Mouse (Mus musculus): ENCODE results near the gene Cfap298.

Gene Cfap298

DNA sequence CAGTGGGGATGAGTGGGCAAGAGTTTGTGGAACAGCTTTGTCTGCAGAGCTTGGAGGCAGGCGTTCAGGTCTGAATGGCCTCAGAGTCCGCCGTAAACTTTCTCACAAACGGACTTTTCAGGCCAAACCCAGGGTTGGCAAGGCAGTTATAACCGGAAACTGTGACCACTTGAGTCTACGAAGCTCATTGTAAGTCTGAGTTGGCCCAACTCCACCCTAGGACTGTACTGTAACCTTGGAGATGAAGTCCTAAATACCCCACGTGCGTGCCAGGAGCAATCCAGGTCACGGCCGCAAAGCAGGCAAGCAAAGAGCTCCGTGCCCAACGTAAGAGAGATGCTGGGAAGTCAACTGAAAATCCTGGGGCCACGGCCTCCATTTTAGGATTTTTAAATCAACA, 23.1 kb downstream of the Cfap298 start:
- no peak for DNase-seq (ENCODE audit: extremely low read depth, low read depth)

DNA sequence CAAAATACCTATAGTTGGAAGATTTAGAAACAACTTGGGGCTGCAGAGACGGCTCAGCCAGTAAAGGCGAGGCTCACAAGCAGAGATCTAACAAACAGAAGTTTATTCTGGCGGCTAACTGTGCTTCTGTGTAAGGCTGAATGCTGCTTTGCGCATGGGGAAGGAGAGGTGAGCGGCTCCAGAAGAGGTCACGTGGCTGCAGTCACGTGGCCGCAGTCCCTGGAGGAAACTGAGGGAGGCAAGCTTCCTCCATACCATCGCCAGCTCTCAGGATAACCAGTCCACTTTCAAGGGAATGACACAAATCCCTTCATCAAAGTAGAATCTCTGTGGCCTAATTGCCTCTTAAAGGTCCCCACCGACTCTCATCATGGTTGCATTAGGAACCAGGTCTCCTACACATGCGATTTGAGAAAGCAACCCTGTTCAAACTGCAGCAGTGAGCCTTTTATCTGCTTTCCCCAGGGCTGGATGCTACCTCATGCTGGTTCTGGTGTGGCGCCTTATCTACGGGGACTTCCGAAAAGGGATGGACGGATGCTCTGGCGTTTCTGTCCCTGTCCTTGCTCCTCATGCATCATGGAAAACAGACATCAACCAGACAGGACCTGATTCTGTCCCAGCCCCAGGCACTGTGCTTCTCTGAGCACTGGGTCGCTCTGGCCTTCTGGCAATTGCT, 23.9 kb downstream of the Cfap298 start:
- peak; percentile 56 for DNase-seq (ENCODE audit: extremely low read depth, low read depth)

DNA sequence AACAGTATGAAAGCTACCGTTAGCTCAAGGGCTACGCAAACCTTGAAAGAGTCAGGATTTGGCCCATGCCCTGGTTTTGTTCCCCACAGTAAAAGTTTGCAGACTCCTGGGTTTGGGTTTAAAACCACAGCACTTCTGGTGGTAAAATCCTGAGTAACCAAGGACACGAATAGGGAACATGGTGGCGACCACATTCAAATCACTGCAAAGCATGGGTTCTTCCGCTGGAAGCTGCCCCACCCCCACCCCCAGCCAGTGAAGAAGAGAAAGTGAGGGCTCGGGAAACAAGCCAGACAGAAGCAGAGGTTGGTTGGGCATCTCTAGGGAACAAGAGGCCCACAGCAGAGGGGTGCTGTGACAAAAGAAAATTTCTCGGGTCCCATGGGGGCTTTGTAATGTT, 27.7 kb downstream of the Cfap298 start:
- DNase-seq (ENCODE audit: extremely low read depth, low read depth) = no peak

DNA sequence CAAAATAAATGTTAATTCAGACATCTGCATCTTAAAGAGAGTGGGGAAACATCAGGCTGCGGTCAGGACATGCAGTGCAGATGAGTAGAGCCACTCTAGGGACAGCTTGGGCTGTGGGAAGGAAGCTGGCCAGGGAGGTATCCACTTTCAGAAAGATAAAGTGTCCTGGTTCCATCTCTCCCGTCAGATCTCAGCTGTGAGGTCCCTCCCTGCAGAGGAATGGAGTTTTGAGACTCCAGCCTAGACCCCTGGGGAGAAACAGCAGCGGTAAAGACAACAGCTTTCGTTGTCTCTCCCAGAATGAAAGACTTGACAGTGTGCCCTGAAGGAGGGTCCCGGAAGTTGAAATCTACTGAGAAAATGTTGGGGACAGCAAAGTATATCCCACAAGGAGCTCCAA, 31.6 kb downstream of the Cfap298 start:
- no peak for DNase-seq (ENCODE audit: extremely low read depth, low read depth)

DNA sequence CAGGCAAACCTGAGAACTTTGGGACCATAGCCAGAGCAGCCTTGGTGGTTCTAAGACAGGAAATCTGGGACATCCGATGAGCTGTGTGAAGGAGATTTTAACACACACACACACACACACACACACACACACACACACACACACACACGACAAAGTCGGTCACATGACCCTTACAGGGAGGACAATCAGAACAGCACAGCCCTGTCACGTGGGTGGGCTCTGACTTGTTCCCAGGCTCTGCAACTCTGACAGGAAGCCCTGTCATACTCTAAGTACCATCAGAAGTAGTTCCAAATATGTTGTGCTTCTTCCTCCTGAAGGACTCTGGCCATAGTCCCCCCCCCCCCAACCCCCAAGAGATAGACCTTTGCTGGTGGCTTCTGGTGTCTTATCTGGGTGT, 33.5 kb downstream of the Cfap298 start:
- no peak for DNase-seq (ENCODE audit: extremely low read depth, low read depth)

DNA sequence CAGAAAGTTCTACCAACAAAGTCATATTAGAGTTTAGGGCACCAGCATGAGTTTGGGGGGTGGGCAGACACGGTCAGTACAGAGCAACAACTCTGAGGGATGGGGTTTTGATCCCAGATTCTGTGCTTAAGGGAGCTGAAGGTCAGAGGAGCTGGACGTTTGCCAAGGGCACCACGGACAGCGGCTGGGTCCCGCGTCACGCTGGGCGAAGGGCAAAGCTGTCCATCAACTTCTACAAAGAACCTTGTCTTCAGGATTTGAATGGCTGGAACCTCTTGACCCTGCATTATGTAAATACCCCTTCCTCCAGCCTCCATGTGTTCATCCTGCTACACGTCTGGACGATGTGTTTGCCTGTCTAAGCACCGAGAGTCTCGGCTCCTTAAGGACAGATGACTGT, 35.4 kb downstream of the Cfap298 start:
- DNase-seq (ENCODE audit: extremely low read depth, low read depth) = no peak

DNA sequence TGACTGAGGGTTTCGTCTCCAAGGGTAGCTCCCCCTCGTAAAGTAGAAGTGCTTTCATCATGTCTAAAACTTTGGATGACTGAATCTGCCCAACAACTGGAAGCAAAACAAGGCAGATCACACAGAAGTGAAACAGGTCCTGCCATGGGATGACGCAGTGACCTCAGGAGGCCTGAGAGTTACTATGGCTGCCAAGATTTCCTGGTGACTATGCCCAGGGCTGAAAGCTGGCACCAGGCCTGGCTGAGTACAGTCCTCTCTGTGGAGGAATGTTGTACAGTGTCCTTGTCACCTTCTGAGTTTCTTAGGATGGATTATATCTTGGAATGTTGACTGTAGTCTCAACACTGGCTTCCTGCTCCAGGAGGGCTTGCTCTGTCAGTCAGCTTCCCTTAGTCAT, 37.3 kb downstream of the Cfap298 start:
- no peak for DNase-seq (ENCODE audit: extremely low read depth, low read depth)

DNA sequence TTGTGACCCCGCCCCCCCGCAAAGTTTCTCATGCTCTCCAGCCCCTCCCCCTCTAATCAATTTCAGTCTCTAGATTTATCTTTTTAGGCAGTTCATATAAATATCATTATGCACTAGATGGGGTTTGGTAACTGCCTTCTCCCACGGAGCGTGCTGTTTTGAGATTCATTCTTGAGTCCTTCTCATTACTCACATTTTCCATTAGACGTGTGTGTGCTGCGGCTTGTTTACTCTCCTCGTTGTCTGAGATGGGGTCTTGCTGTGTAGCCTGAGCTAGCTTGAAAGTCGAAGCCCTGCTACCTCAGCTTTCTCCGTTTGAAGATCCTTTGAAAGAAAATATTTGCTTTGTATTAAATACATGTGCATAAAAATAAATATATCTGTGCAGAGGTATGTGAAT, 41.1 kb downstream of the Cfap298 start:
- no peak for DNase-seq (ENCODE audit: extremely low read depth, low read depth)

DNA sequence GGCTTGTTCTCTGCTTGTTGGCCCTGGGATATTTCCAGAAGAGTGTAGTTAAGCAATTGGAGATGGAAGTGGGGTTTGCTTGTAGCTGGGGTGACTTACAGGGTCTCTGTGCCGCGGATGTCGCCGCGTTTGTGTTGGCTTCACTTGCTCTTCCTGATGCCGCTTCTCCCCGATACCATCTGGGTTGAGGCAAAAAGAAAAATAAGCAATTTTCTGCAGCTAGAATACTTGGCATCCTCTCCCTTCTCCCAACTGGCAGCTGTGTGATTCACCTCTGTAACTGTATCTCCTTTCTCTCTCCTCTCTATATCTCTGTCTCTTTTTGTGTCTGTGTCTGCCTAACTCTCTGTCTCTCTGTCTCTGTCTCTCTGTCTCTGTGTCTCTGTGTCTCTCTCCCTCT, 41.9 kb downstream of the Cfap298 start:
- DNase-seq (ENCODE audit: extremely low read depth, low read depth) = no peak

DNA sequence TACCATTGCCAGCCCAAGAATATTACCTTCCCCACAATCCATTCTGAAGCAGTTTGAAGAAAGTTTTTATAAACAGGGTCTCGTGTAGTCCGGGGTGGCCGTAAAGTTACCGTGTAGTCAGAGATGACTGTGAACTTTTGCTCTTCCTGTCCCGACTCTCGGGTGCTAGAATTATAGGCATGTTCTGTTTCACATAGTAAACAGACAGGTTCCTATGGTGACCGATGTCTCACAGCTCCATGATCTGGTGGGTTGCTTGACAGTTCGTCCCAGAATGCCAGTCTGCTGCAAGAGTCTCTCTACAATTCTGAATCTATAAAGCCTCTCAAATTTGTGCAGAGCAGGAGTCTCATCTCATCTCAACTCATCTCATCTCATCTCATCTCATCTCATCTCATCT, 42.8 kb downstream of the Cfap298 start:
- DNase-seq (ENCODE audit: extremely low read depth, low read depth) = no peak

DNA sequence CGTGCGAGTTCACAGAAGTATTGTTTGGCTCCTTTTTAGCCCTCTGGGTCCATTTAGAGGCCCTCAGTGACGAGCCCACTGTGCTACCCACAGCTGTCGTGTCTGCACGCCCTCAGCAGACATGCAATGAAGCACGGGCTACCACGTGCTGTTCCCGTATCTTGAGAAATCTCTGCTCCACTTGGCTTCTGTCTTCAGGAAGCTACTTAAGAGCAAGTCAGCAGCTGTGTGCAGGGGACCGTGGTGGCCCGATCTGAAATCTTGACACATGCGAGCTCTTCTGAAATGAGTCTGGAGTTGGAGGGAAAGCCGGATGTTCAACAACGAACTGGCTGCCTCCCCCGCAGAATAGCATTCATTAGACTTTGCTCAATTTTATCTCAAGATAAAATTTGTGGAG, 43.3 kb downstream of the Cfap298 start:
- DNase-seq (ENCODE audit: extremely low read depth, low read depth) = no peak

DNA sequence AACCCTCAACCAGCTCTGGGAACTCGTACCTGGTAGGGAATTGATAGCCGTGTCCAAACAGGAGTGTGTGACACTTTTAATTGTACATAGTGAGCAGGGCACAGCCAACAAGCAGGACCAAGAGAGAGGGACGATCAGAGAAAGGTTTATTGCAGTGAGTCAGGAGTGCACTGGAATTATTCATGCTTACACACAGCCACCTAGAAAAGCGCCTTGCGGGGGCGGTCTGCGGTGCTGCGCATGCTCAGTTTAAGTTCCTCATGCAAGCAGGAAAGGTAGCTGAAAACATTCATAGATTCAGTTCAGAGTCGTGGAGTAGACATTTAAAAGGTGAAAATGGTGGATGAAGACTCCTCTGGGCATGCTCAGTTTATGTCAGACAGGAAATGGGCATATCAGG, 44.2 kb downstream of the Cfap298 start:
- no peak for DNase-seq (ENCODE audit: extremely low read depth, low read depth)

DNA sequence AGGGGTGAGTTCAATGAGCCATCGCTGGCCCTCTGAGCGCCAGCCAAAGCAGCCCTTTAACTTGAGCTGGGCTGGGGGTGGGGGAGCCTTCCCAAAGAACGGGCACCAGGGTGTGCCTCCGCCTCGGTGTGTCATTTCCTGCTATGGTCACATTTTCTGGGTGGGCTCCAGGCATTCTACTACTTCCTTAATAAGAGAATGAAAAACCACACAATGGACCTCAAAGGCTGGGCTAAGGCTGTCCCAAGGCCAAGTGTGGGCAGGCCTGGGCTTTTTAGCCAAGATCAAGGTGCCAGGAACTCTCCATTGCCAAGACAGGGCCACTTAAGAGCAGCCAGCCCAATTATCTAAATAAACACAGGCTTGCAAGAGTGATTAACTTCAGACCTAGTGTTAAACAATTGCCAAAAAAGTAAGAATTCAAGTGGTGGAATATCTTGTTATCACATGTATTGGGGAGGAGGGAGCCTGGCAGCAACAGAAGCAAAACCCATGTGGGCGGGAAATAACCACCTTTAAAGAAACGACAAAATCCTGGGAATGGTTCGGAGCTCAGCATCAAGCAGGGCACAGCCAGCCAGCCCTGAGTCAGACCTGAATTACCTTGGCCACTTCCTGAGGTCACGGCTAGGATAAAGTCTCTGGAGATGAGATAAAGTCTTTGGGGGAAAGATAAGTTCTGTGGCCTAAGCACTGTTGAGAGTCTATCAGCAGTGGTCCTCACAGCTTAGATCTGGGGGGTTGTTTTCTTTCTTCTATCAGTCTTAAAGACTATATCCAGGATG, 48.9 kb downstream of the Cfap298 start:
- peak; percentile 74 for DNase-seq (ENCODE audit: extremely low read depth, low read depth)

DNA sequence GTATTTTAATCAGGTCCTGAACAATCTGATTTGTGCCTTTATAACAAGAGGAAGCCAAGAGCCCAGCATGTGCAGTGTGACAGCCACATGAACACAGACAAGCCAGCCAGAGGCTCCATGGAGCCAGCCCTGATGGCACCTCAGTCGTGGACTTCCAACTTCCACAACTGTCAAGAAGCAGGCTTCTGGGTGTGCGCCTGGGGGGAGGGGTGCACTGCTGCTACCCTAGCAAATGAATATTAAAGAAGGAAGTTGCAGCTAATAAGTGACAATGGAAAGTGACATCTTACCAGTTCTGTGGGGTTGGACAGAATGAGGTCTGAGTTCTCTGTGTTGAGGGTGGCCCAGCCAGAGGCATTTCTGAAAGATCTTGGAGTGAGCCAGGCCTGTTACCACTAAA, 49.6 kb downstream of the Cfap298 start:
- peak; percentile 56 for DNase-seq (ENCODE audit: extremely low read depth, low read depth)

DNA sequence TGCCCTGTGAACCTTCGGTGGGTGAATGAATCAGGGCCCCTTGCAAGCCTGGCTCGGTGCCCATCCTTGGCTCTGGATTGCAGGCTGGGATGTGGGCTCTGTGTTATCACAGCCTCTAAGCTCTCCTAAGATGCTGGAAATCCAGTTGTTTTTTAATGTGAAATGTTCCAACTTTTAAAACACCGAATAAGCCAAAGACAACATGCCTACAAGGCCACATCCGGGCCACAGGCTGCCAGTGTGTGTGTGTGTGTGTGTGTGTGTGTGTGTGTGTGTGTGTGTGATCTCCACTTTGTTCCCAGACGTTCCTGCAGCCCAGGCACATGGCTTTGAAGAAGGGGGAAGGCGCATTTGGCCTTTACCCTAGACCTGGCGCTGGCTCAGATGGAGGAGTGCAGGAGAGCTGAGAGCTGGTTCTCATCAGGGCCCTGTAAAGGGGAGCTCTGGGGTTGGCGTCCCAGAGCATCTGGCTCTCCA, 52.4 kb downstream of the Cfap298 start:
- DNase-seq (ENCODE audit: extremely low read depth, low read depth) = no peak

DNA sequence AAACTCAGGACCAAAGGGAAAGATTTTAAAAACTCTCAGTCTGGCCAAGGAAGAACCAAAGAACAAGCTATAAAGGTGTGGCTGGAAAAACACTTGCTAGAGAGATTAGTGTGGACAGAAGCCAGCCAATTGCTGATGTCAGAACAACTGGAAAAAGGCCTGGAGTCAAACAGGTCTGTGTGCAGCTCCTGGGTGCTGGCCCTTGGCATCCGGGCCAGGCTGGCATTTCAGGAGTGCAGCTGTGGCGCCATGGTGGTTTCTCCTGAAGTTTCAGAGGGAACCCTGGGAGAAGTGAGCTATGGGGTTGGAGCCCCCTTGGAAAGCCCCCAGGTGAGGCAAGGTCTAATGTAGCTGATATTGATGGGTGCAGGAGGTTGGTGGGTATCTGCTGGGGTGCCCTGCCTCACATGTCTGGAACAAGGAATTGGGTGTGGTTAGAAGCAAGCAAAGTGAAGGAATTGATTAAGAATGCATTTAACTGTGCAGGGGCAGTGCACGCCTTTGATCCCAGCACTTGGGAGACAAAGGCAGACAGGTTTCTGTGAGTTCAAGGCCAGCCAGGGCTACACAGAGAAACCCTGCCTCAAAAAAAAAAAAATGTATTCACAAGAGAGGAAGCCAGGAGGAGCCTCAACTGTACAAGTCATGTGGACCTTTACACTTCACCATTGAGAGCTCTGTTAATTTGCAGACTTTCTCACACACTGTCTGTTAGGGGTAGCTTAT, 56.6 kb downstream of the Cfap298 start:
- DNase-seq (ENCODE audit: extremely low read depth, low read depth) = no peak
